Mouse (Mus musculus) bone marrow macrophage, adult 2 months (primary cell): Measurements from ENCODE around the gene Lhx8.

Experiments used
- CTCF ChIP-seq: IDR thresholded peaks from 2 replicates; pipeline ENCODE4 v1.5.1; 2012; ENCODE audit warnings: low read depth, mild to moderate bottlenecking, low read length, moderate library complexity
- POLR2A ChIP-seq: IDR thresholded peaks from 2 replicates; pipeline ENCODE4 v1.6.1; 2012; ENCODE audit warnings: mild to moderate bottlenecking, low read depth, low read length, borderline replicate concordance

DNA sequence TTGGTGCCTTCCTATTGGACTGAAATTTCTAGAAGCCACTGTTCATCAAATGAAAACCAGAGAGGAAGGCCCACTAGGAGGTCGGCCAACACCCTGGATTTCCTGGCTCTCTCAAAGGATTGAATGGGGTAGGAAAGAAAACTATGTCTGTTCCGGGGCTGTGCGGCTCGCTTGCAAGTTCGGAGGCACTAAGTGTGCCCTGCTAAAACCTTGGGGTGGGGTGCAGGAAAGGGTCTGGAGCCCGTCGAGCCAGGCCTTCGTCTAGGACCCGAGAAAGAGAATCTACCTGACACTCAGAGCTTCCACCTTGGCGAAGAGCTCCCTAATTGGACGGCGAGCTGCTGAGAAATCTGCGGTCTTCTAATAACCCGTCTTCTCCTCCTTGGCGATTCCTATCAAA, 2.5 kb upstream of the Lhx8 start:
- TF ChIP-seq CTCF = no peak
- TF ChIP-seq POLR2A = no peak
